Mouse (Mus musculus) neural tube, embryonic 13.5 days (tissue): Measurements from ENCODE around the gene Ar. TPM values are rescaled to one million over a fixed set of nuclear protein-coding genes. Genes with fewer than 3 reads are reported as not detected.

Source experiments
- ATAC-seq: fragments of 200-750 bp; cut with Nextera tagmentation; 2 replicates; pipeline ENCODE4 v1.8.0; 2017; ENCODE audit warnings: low read depth, mild to moderate bottlenecking, moderate TSS enrichment, moderate library complexity
- H3K27ac ChIP-seq: fragments of 300-500 bp; sonication (generic); replicated peaks from 2 replicates; pipeline ENCODE4 v1.5.1; 2015; ENCODE audit warnings: moderate library complexity, mild to moderate bottlenecking, inconsistent platforms
- H3K27me3 ChIP-seq: fragments of 300-500 bp; sonication (generic); 2 replicates; pipeline ENCODE4 v1.6.1; 2015; ENCODE audit warnings: mild to moderate bottlenecking, inconsistent platforms
- H3K36me3 ChIP-seq: fragments of 300-500 bp; sonication (generic); 2 replicates; pipeline ENCODE4 v1.6.1; 2015; ENCODE audit warnings: mild to moderate bottlenecking, inconsistent platforms
- H3K4me1 ChIP-seq: fragments of 300-500 bp; sonication (generic); replicated peaks from 2 replicates; pipeline ENCODE4 v1.6.1; 2015; ENCODE audit warnings: inconsistent platforms
- H3K4me2 ChIP-seq: fragments of 300-500 bp; sonication (generic); 2 replicates; pipeline ENCODE4 v1.6.1; 2015; ENCODE audit warnings: inconsistent platforms, mild to moderate bottlenecking, moderate library complexity
- H3K4me3 ChIP-seq: fragments of 300-500 bp; sonication (generic); 2 replicates; pipeline ENCODE4 v1.5.1; 2015; ENCODE audit warnings: mild to moderate bottlenecking, inconsistent platforms
- H3K9ac ChIP-seq: fragments of 300-500 bp; sonication (generic); 2 replicates; pipeline ENCODE4 v1.6.1; 2015; ENCODE audit warnings: moderate library complexity, mild to moderate bottlenecking, inconsistent platforms
- H3K9me3 ChIP-seq: fragments of 300-500 bp; sonication (generic); 2 replicates; pipeline ENCODE4 v1.6.1; 2016; ENCODE audit warnings: inconsistent platforms
- WGBS: fragments of 180-500 bp; shearing (Covaris S2); methylation state at CpG from one replicate; pipeline ENCODE4 v1.1.7; 2015; 5-methylcytosine and 5-hydroxymethylcytosine counted together
- polyA plus RNA-seq: library from polyadenylated mRNA; unstranded; fragments of >200 nt; fragmentation: Nextera tagmentation; extraction: Ambion mirVana; gene quantifications from 2 replicates; pipeline ENCODE4 v1.2.1, GENCODE M21; 2015

Ar gene
- polyA plus RNA-seq, result 0.06 and 0.11 TPM in 2 replicates

GRCm38 (mm10) chrX:98148531-98149342 lies at the start of gene Ar:
Gene Ar, plus strand, starts transcription at chrX:98148769.
- no peak within 1 kb of the TSS for H3K9ac ChIP-seq
- no peaks in the 10 kb centered on the region for H3K9me3 ChIP-seq
- H3K4me1 ChIP-seq, result peaks cover 21% of the 10 kb centered on the region
- H3K36me3 ChIP-seq, result no peaks in the 10 kb centered on the region
- H3K4me2 ChIP-seq, result peak within 1 kb of the TSS; percentile 71
- peaks cover 55% of the 10 kb centered on the region for H3K27me3 ChIP-seq
- WGBS, result 19% methylated on average over 27 of the region's 27 CpGs
- ATAC-seq, result peak; percentile 52; the same call in 1 of the 2 replicates
- no peak within 1 kb of the TSS for H3K27ac ChIP-seq
- H3K4me3 ChIP-seq, result peak within 1 kb of the TSS; percentile 41

GRCm38 (mm10) chrX:98149724-98150392 lies 1.3 kb downstream of the Ar start:
- Histone ChIP-seq H3K27ac (no peak overlapping the region), H3K4me2 (peak overlapping the region; percentile 71), H3K36me3 (no peaks in the 10 kb centered on the region), H3K4me3 (peak overlapping the region; percentile 41), H3K27me3 (peaks cover 55% of the 10 kb centered on the region), H3K4me1 (peaks cover 21% of the 10 kb centered on the region), H3K9ac (peak overlapping the region; percentile 45; the same call in 1 of the 2 replicates), H3K9me3 (no peaks in the 10 kb centered on the region)
- ATAC-seq, result peak; percentile 64
- WGBS, result 22% methylated on average over 30 of the region's 30 CpGs

- Histone ChIP-seq H3K4me1 (peaks cover 21% of the 10 kb centered on the region), H3K36me3 (no peaks in the 10 kb centered on the region), H3K9ac (peak overlapping the region; percentile 13), H3K27me3 (peaks cover 55% of the 10 kb centered on the region), H3K4me3 (peak overlapping the region; percentile 41), H3K4me2 (peak overlapping the region; percentile 71), H3K9me3 (no peaks in the 10 kb centered on the region), H3K27ac (no peak overlapping the region)
- ATAC-seq, result peak; percentile 60
- 32% methylated on average over 33 of the region's 33 CpGs for WGBS
These were observed 2.0 kb downstream of the Ar start for GRCm38 (mm10) chrX:98150393-98151119.

- Histone ChIP-seq H3K9me3 (no peaks in the 10 kb centered on the region), H3K27ac (no peak overlapping the region), H3K4me1 (no peaks in the 10 kb centered on the region), H3K4me2 (no peak overlapping the region), H3K4me3 (no peak overlapping the region), H3K36me3 (no peaks in the 10 kb centered on the region), H3K9ac (no peak overlapping the region), H3K27me3 (no peaks in the 10 kb centered on the region)
- no peak for ATAC-seq
These were observed 41.2 kb downstream of the Ar start for GRCm38 (mm10) chrX:98189759-98190158.

- H3K4me1 ChIP-seq, result no peaks in the 10 kb centered on the region
- no peak overlapping the region for H3K4me2 ChIP-seq
- no peaks in the 10 kb centered on the region for H3K9me3 ChIP-seq
- H3K4me3 ChIP-seq, result no peak overlapping the region
- 49% methylated on average over 3 of the region's 3 CpGs for WGBS
- no peak overlapping the region for H3K27ac ChIP-seq
- ATAC-seq, result no peak
- H3K36me3 ChIP-seq, result no peaks in the 10 kb centered on the region
- no peaks in the 10 kb centered on the region for H3K27me3 ChIP-seq
- no peak overlapping the region for H3K9ac ChIP-seq
These were observed 57.2 kb downstream of the Ar start for GRCm38 (mm10) chrX:98205766-98206165.

- ATAC-seq, result no peak
- Histone ChIP-seq H3K9me3 (no peaks in the 10 kb centered on the region), H3K36me3 (no peaks in the 10 kb centered on the region), H3K9ac (no peak overlapping the region), H3K4me1 (no peaks in the 10 kb centered on the region), H3K27me3 (no peaks in the 10 kb centered on the region), H3K27ac (no peak overlapping the region), H3K4me2 (no peak overlapping the region), H3K4me3 (no peak overlapping the region)
- WGBS, result 58% methylated on average over 4 of the region's 4 CpGs
These were observed 58.6 kb downstream of the Ar start for GRCm38 (mm10) chrX:98207166-98207565.

- Histone ChIP-seq H3K36me3 (no peaks in the 10 kb centered on the region), H3K4me1 (no peaks in the 10 kb centered on the region), H3K27ac (no peak overlapping the region), H3K9me3 (no peaks in the 10 kb centered on the region), H3K4me3 (no peak overlapping the region), H3K9ac (no peak overlapping the region), H3K4me2 (no peak overlapping the region), H3K27me3 (no peaks in the 10 kb centered on the region)
- ATAC-seq, result no peak
- 90% methylated on average over 1 of the region's 1 CpGs for WGBS
These were observed 67.5 kb downstream of the Ar start for GRCm38 (mm10) chrX:98216103-98216502.

- no peak overlapping the region for H3K9ac ChIP-seq
- H3K4me1 ChIP-seq, result no peaks in the 10 kb centered on the region
- H3K4me3 ChIP-seq, result no peak overlapping the region
- no peaks in the 10 kb centered on the region for H3K36me3 ChIP-seq
- ATAC-seq, result no peak
- H3K4me2 ChIP-seq, result no peak overlapping the region
- WGBS, result 85% methylated on average over 4 of the region's 4 CpGs
- H3K27ac ChIP-seq, result no peak overlapping the region
- no peaks in the 10 kb centered on the region for H3K27me3 ChIP-seq
- H3K9me3 ChIP-seq, result no peaks in the 10 kb centered on the region
These were observed 90.4 kb downstream of the Ar start for GRCm38 (mm10) chrX:98239011-98239410.

GRCm38 (mm10) chrX:98245108-98245507 lies 96.5 kb downstream of the Ar start:
- H3K4me1 ChIP-seq, result no peaks in the 10 kb centered on the region
- no peak overlapping the region for H3K4me2 ChIP-seq
- H3K27me3 ChIP-seq, result no peaks in the 10 kb centered on the region
- no peak overlapping the region for H3K4me3 ChIP-seq
- ATAC-seq, result no peak
- H3K36me3 ChIP-seq, result no peaks in the 10 kb centered on the region
- WGBS, result 88% methylated on average over 2 of the region's 2 CpGs
- H3K9ac ChIP-seq, result no peak overlapping the region
- no peaks in the 10 kb centered on the region for H3K9me3 ChIP-seq
- no peak overlapping the region for H3K27ac ChIP-seq

- Histone ChIP-seq H3K9ac (no peak overlapping the region), H3K27me3 (no peaks in the 10 kb centered on the region), H3K27ac (no peak overlapping the region), H3K36me3 (no peaks in the 10 kb centered on the region), H3K4me3 (no peak overlapping the region), H3K4me2 (no peak overlapping the region), H3K9me3 (no peaks in the 10 kb centered on the region), H3K4me1 (no peaks in the 10 kb centered on the region)
- 80% methylated on average over 4 of the region's 4 CpGs for WGBS
- no peak for ATAC-seq
These were observed 99.8 kb downstream of the Ar start for GRCm38 (mm10) chrX:98248363-98248762.

- ATAC-seq, result no peak
- 87% methylated on average over 2 of the region's 2 CpGs for WGBS
These were observed 111.1 kb downstream of the Ar start for GRCm38 (mm10) chrX:98259620-98260019.

GRCm38 (mm10) chrX:98265755-98266154 lies 117.2 kb downstream of the Ar start:
- Histone ChIP-seq H3K4me2 (no peak overlapping the region), H3K4me1 (no peaks in the 10 kb centered on the region), H3K9me3 (no peaks in the 10 kb centered on the region), H3K27ac (no peak overlapping the region), H3K27me3 (no peaks in the 10 kb centered on the region), H3K9ac (no peak overlapping the region), H3K36me3 (no peaks in the 10 kb centered on the region), H3K4me3 (no peak overlapping the region)
- WGBS, result 88% methylated on average over 2 of the region's 2 CpGs
- ATAC-seq, result no peak

More at GRCm38 (mm10) chrX:98259620-98260019, 111.1 kb downstream of the Ar start:
- no peak overlapping the region for H3K4me3 ChIP-seq
- H3K27ac ChIP-seq, result no peak overlapping the region
- no peaks in the 10 kb centered on the region for H3K27me3 ChIP-seq
- H3K36me3 ChIP-seq, result no peaks in the 10 kb centered on the region
- H3K9ac ChIP-seq, result no peak overlapping the region
- H3K4me1 ChIP-seq, result no peaks in the 10 kb centered on the region
- H3K9me3 ChIP-seq, result no peaks in the 10 kb centered on the region
- H3K4me2 ChIP-seq, result no peak overlapping the region
